Mouse (Mus musculus) midbrain, embryonic 10.5 days (tissue): Measurements from ENCODE around the gene Runx2. TPM values are rescaled to one million over a fixed set of nuclear protein-coding genes. Genes with fewer than 3 reads are reported as not detected.
A peak's percentile ranks its signal among the peaks of the same experiment; 100 is the strongest.

Experiments
- DNase-seq: peaks from one replicate; pipeline ENCODE4 v3.0.0-alpha.2; 2017; ENCODE audit warnings: low spot score
- H3K27ac ChIP-seq: fragments of 300-500 bp; sonication (generic); replicated peaks from 2 replicates; pipeline ENCODE4 v1.5.1; 2016; ENCODE audit warnings: mild to moderate bottlenecking
- H3K27me3 ChIP-seq: fragments of 300-500 bp; sonication (generic); 2 replicates; pipeline ENCODE4 v1.6.1; 2016; ENCODE audit warnings: low read depth, mild to moderate bottlenecking; ENCODE audit not compliant: poor library complexity, severe bottlenecking
- H3K36me3 ChIP-seq: fragments of 300-500 bp; sonication (generic); 2 replicates; pipeline ENCODE4 v1.6.1; 2016; ENCODE audit warnings: mild to moderate bottlenecking, moderate library complexity
- H3K4me1 ChIP-seq: fragments of 300-500 bp; sonication (generic); 2 replicates; pipeline ENCODE4 v1.6.1; 2016
- H3K4me3 ChIP-seq: fragments of 300-500 bp; sonication (generic); 2 replicates; pipeline ENCODE4 v1.5.1; 2016; ENCODE audit warnings: mild to moderate bottlenecking, moderate library complexity
- H3K9me3 ChIP-seq: fragments of 300-500 bp; sonication (generic); replicated peaks from 2 replicates; pipeline ENCODE4 v1.6.1; 2016; ENCODE audit warnings: mild to moderate bottlenecking
- WGBS: fragments of 180-500 bp; shearing (Covaris S2); methylation state at CpG from one replicate; pipeline ENCODE4 v1.1.7; 2016; 5-methylcytosine and 5-hydroxymethylcytosine counted together
- polyA plus RNA-seq: library from polyadenylated mRNA; unstranded; fragments of >200 nt; fragmentation: Nextera tagmentation; extraction: Ambion mirVana; gene quantifications from 2 replicates; pipeline ENCODE4 v1.2.1, GENCODE M21; 2016

The Runx2 gene
- polyA plus RNA-seq, 1 experiment from 2014 or later: 0.17 TPM

- DNase-seq: no peak
- H3K4me1 ChIP-seq: peaks cover 6% of the 10 kb centered on the region; the same call in 1 of the 2 replicates
- no peak overlapping the region for H3K4me3 ChIP-seq
- H3K9me3 ChIP-seq: no peaks in the 10 kb centered on the region
- 95% methylated on average over 1 of the region's 1 CpGs for WGBS
- no peaks in the 10 kb centered on the region for H3K36me3 ChIP-seq
- no peaks in the 10 kb centered on the region for H3K27me3 ChIP-seq
- H3K27ac ChIP-seq: no peak overlapping the region
Observed at GRCm38 (mm10) chr17:44700326-44700725, 114.3 kb downstream of the Runx2 start.

DNA sequence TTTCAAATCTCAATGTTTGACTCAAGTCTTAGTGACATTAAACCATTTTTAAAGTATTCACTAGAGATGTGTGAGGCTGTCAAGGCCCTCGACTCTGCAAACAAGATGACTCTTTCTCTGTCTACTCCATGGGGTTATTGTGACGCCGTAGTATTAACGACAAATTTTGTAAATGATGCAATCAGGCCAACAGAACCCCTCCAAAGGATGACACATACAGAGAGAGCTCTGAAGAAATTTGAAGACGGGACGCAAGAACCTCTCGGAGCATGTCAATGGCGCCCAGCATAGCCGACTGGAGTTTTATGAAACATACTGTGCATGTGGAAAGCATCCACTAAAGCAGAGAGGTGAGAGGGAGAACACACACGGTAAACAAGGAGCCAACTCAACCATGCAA is 117.5 kb downstream of the Runx2 start:
- Histone ChIP-seq H3K9me3 (no peaks in the 10 kb centered on the region), H3K36me3 (no peaks in the 10 kb centered on the region), H3K27me3 (no peaks in the 10 kb centered on the region), H3K4me1 (peaks cover 2% of the 10 kb centered on the region; the same call in 1 of the 2 replicates), H3K4me3 (no peak overlapping the region), H3K27ac (no peak overlapping the region)
- no peak for DNase-seq
- WGBS: 90% methylated on average over 10 of the region's 10 CpGs

DNA sequence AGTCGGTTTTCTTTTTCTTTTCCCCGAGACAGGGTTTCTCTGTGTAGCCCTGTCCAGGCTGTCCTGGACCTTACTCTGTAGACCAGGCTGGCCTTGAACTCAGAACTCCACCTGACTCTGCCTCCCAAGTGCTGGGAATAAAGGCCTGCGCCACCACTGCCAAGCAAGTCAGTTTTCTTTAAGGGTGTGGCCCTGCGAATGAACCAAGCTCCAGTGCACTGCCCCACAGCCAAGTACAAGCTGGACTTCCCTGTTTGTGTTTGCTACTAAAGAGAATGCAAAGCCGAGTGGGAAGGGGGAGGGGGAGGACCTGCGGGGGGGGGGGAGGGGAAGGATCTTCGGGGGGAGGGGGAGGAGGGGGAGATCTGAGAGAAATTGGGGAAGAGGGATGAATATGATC is 121.0 kb downstream of the Runx2 start:
- Histone ChIP-seq H3K27me3 (no peaks in the 10 kb centered on the region), H3K27ac (no peak overlapping the region), H3K4me3 (no peak overlapping the region), H3K4me1 (no peaks in the 10 kb centered on the region), H3K9me3 (no peaks in the 10 kb centered on the region), H3K36me3 (no peaks in the 10 kb centered on the region)
- no peak for DNase-seq
- WGBS: 80% methylated on average over 6 of the region's 7 CpGs

DNA sequence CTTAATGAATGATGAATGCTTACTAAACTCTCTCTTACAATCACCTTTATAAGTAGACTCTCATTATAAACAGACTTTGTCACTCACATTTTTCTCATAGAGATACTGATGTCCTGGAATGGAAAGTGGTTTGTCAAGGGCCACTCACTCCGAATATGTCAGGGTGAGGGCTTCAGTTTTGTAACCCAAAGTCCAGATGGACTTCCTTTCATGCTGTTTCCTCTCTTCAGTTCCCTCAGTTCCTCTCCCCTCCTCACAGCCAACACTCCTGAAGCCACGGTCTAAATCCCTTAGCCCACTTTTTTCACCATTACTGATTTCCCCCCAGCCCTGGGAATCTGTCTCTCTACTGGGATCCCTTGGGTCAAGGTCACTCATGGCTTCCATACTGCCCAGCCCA is 123.1 kb downstream of the Runx2 start:
- H3K27ac ChIP-seq: no peak overlapping the region
- H3K9me3 ChIP-seq: no peaks in the 10 kb centered on the region
- 89% methylated on average over 2 of the region's 2 CpGs for WGBS
- H3K4me3 ChIP-seq: no peak overlapping the region
- no peaks in the 10 kb centered on the region for H3K36me3 ChIP-seq
- no peak for DNase-seq
- no peaks in the 10 kb centered on the region for H3K4me1 ChIP-seq
- H3K27me3 ChIP-seq: 0 out of 2 replicates have a peak, but pooled peaks cover 7% of the 10 kb centered on the region

DNA sequence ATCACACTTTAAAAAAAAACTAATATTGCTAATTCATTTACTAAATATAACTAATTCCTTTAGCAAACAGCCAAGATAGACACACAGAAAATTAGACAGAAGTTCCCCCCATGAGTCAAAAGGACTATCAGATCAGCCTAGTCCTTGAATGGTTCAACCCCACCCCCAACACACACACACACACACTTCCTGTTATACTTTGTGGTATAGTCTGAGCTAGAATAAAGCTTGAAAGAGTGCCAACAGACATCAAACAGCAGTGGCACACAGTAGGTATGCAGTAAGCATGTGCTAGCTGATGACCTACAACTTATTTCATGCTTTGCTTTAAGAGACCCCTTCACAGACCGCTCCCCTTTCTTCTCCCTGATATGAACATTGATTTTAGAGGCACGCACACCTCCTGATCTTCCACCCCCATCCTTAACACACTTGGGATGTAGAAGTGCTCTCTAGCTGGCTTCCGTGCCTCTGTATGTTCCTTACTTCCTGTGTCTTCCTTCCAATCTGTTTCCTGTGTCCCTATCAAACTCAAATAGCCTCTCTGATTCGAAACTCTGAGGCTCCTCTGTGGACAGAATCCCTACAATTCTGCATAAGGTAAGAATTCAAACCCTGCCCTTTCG is 124.1 kb downstream of the Runx2 start:
- no peak overlapping the region for H3K27ac ChIP-seq
- WGBS: 88% methylated on average over 5 of the region's 5 CpGs
- no peaks in the 10 kb centered on the region for H3K36me3 ChIP-seq
- peaks cover 2% of the 10 kb centered on the region for H3K4me1 ChIP-seq
- H3K9me3 ChIP-seq: no peaks in the 10 kb centered on the region
- H3K4me3 ChIP-seq: no peak overlapping the region
- DNase-seq: no peak
- H3K27me3 ChIP-seq: 0 out of 2 replicates have a peak, but pooled peaks cover 7% of the 10 kb centered on the region

DNA sequence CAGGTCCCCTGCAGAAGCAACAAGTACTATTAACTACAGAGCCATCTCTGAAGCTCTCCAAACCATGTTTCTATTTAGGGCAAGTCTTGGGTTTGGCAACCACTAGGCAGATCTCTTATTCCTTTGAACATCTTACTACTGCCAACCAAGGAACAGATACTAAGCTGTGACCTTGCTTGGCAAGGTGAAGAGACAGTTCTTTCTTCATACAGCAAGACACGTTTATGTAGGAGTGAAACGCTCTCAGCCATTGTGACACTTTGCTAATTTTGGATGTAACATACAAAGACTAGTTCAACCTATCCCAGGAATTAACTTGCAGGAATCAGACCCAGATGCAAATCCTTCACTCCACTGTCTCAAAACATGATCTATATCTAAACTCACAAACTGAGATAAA is 126.3 kb downstream of the Runx2 start:
- Histone ChIP-seq H3K27me3 (peaks cover 18% of the 10 kb centered on the region; the same call in 1 of the 2 replicates), H3K9me3 (no peaks in the 10 kb centered on the region), H3K27ac (no peak overlapping the region), H3K4me3 (no peak overlapping the region), H3K36me3 (no peaks in the 10 kb centered on the region), H3K4me1 (peaks cover 9% of the 10 kb centered on the region)
- DNase-seq: no peak
- WGBS: 88% methylated on average over 2 of the region's 2 CpGs

DNA sequence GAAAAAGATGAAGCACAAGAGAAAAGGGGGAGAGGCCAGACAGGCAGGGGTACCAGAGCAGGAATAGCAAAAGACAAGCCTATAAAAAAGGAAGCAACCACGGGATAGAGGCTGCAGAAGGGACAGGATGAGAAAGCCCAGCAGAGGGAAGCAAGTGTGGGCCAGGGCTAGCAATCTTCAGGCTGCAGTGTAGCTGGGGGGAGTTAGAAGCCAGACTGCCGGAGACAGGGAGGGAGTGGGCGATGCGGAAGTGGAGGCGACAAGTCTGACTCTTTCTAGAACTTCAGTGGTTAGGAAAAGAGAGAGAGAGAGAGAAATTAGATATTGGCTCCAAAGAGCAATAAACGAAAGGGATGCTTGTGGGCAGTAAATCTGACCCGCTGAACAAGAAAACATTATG is 129.1 kb downstream of the Runx2 start:
- no peak overlapping the region for H3K27ac ChIP-seq
- peak; percentile 14 for DNase-seq
- no peaks in the 10 kb centered on the region for H3K36me3 ChIP-seq
- H3K4me1 ChIP-seq: peaks cover 9% of the 10 kb centered on the region
- no peaks in the 10 kb centered on the region for H3K9me3 ChIP-seq
- WGBS: 47% methylated on average over 7 of the region's 7 CpGs
- no peak overlapping the region for H3K4me3 ChIP-seq
- peaks cover 24% of the 10 kb centered on the region; the same call in 1 of the 2 replicates for H3K27me3 ChIP-seq

- H3K4me1 ChIP-seq: peaks cover 9% of the 10 kb centered on the region
- WGBS: 87% methylated on average over 9 of the region's 9 CpGs
- no peak overlapping the region for H3K27ac ChIP-seq
Observed at GRCm38 (mm10) chr17:44683026-44683425, 131.6 kb downstream of the Runx2 start.

GRCm38 (mm10) chr17:44677782-44678181 is 136.8 kb downstream of the Runx2 start:
- 87% methylated on average over 7 of the region's 7 CpGs for WGBS
- DNase-seq: no peak

More at GRCm38 (mm10) chr17:44683026-44683425, 131.6 kb downstream of the Runx2 start:
- no peak for DNase-seq
- H3K27me3 ChIP-seq: peaks cover 22% of the 10 kb centered on the region; the same call in 1 of the 2 replicates
- no peak overlapping the region for H3K4me3 ChIP-seq
- no peaks in the 10 kb centered on the region for H3K36me3 ChIP-seq
- H3K9me3 ChIP-seq: peaks cover 6% of the 10 kb centered on the region

DNA sequence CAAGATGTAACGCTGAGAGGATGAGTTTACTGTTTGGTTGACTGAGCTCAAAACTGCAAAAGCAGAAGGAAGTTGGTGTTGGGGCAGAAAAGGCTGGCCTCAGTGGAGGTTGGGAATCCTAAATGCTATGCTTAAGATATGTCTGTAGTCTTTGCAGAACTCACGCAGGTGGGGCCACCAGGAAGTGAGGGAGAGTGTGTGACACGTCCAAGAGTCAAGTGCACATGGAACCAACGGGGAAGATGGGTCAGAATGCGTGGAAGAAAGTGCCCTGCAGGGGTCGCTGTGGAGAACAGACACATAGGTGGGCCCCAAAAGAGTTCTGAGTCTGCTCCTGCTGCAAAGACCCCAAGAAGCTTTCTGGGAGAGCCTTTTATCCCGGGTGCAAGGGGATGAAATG is 141.8 kb downstream of the Runx2 start:
- H3K4me3 ChIP-seq: no peak overlapping the region
- WGBS: 70% methylated on average over 7 of the region's 7 CpGs
- no peaks in the 10 kb centered on the region for H3K36me3 ChIP-seq
- peaks cover 19% of the 10 kb centered on the region for H3K4me1 ChIP-seq
- DNase-seq: no peak
- H3K27ac ChIP-seq: no peak overlapping the region
- H3K27me3 ChIP-seq: peaks cover 81% of the 10 kb centered on the region
- no peaks in the 10 kb centered on the region for H3K9me3 ChIP-seq

More at GRCm38 (mm10) chr17:44677782-44678181, 136.8 kb downstream of the Runx2 start:
- peaks cover 5% of the 10 kb centered on the region; the same call in 1 of the 2 replicates for H3K4me1 ChIP-seq
- H3K4me3 ChIP-seq: no peak overlapping the region
- H3K36me3 ChIP-seq: no peaks in the 10 kb centered on the region
- H3K27ac ChIP-seq: no peak overlapping the region
- peaks cover 33% of the 10 kb centered on the region for H3K27me3 ChIP-seq
- H3K9me3 ChIP-seq: peaks cover 6% of the 10 kb centered on the region

GRCm38 (mm10) chr17:44671946-44672692 is 142.5 kb downstream of the Runx2 start:
- Histone ChIP-seq H3K27ac (no peak overlapping the region), H3K4me1 (peaks cover 19% of the 10 kb centered on the region), H3K9me3 (no peaks in the 10 kb centered on the region), H3K27me3 (peaks cover 88% of the 10 kb centered on the region), H3K4me3 (no peak overlapping the region), H3K36me3 (no peaks in the 10 kb centered on the region)
- WGBS: 91% methylated on average over 16 of the region's 16 CpGs
- DNase-seq: no peak

GRCm38 (mm10) chr17:44669985-44670384 is 144.6 kb downstream of the Runx2 start:
- Histone ChIP-seq H3K36me3 (no peaks in the 10 kb centered on the region), H3K27me3 (peaks cover 95% of the 10 kb centered on the region), H3K4me1 (peaks cover 25% of the 10 kb centered on the region), H3K9me3 (no peaks in the 10 kb centered on the region), H3K27ac (no peak overlapping the region), H3K4me3 (peak overlapping the region; percentile 18; the same call in 1 of the 2 replicates)
- WGBS: 18% methylated on average over 11 of the region's 11 CpGs
- DNase-seq: no peak

DNA sequence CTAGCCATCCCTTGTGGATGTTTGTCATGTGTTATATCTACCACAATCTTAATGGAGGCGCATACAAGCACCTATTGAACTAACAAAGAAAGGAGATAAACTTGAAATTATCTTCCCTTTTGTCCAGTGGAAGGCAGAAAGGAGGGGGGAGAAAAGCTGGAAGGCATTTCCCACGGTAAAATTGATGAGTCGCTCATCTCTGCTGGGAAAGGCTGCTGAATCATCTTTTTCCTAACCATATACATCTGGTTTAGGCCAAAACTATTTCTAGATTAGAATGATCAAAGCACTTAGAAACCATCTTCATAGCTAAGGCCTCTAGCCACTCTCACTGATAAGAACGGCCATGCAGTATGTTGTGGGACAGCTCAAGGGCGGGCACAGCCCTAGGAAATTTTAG is 147.3 kb downstream of the Runx2 start:
- no peak for DNase-seq
- H3K27ac ChIP-seq: no peak overlapping the region
- H3K4me3 ChIP-seq: no peak overlapping the region
- WGBS: 88% methylated on average over 5 of the region's 5 CpGs
- peaks cover 25% of the 10 kb centered on the region for H3K4me1 ChIP-seq
- no peaks in the 10 kb centered on the region for H3K36me3 ChIP-seq
- H3K27me3 ChIP-seq: peaks cover 98% of the 10 kb centered on the region
- no peaks in the 10 kb centered on the region for H3K9me3 ChIP-seq
